13 mouse cellular contexts compared by ENCODE assay signal in the genomic region with DNA sequence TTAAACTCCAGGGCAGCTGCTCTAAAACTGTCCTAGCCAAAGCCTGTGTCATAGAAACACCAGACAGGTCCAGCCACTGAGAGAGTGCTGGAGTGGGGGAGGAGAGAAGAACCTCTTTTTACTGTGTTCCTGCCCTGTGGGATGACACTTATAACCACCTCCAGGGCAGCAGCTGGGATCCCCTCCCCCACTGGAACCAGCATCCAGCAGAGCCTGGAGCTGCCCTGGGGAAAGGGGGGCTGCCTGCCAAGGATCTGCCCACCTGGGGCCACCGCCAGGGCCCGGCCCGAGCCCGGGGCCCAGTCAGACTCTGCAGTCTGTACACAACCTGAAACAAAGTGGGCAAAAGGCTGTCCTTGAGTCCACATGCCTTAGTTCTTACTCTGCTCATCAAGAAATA. TPM values are rescaled to one million over a fixed set of nuclear protein-coding genes. Genes with fewer than 3 reads are reported as not detected.
A peak's percentile ranks its signal among the peaks of the same experiment; 100 is the strongest.
DNase-seq lines count a peak whose midpoint lies in the region; ATAC-seq lines count a peak whose summit lies in the region.
"Had no signal": no experiment of that assay in that cellular context is flagged by ENCODE, and none has a peak within 500 bp of the region (broad histone marks: within the 10 kb centered on the region; RNA-seq: fewer than 3 reads in every experiment).

No protein-coding gene starts in this region.

- peak; percentile 11 for DNase-seq in kidney, adult 11 months
- peak; percentile 12 to 54 for DNase-seq in urinary bladder, postnatal 36 days (ENCODE audit: low spot score in 2 of 2)
- DNase-seq in urinary bladder, postnatal 25 days (ENCODE audit: low spot score), result no peak
- peak; percentile 53 to 58 for DNase-seq in gastrocnemius, postnatal 36 days
- no peak for DNase-seq in thymus, adult 18-20 months
- DNase-seq in layer of hippocampus, adult 9-10 months (ENCODE audit: low spot score), result no peak

- no peak overlapping the region for H3K4me2 ChIP-seq in kidney, embryonic 16.5 days (replicated peaks; ENCODE audit: low read depth, low read length)
- H3K4me2 ChIP-seq: midbrain, embryonic 15.5 days had no signal

- no peak overlapping the region for H3K4me3 ChIP-seq in kidney, embryonic 16.5 days (ENCODE audit: low read length)
- H3K4me3 ChIP-seq: midbrain, embryonic 15.5 days had no signal

- intact Hi-C loops in gastrocnemius, postnatal 36 days (cut with DNase I), result no loop called here

- H3K4me1 ChIP-seq in kidney, embryonic 16.5 days (ENCODE audit: insufficient read depth, low read length), result peaks cover 7% of the 10 kb centered on the region

- no peaks in the 10 kb centered on the region for H3K36me3 ChIP-seq in kidney, embryonic 16.5 days (ENCODE audit: insufficient read depth, low read length)
- H3K36me3 ChIP-seq: midbrain, embryonic 15.5 days had no signal

- ATAC-seq in kidney, embryonic 16.5 days (ENCODE audit: low FRiP score, low TSS enrichment), result no peak
- ATAC-seq in megakaryocyte, adult 5-6 weeks (ENCODE audit: poor library complexity, severe bottlenecking), result no peak
- ATAC-seq: midbrain, embryonic 15.5 days had no signal

- WGBS in kidney, embryonic 16.5 days, result 28% methylated on average over 4 of the region's 4 CpGs

- H3K27me3 ChIP-seq in kidney, embryonic 16.5 days (ENCODE audit: insufficient read depth, low read length), result no peaks in the 10 kb centered on the region
- H3K27me3 ChIP-seq: midbrain, embryonic 15.5 days had no signal

- no peak overlapping the region for H3K9ac ChIP-seq in kidney, embryonic 16.5 days (replicated peaks; ENCODE audit: low read length)
- H3K9ac ChIP-seq: midbrain, embryonic 15.5 days had no signal

- no peaks in the 10 kb centered on the region for H3K9me3 ChIP-seq in kidney, embryonic 16.5 days (ENCODE audit: low read length)
- H3K9me3 ChIP-seq: midbrain, embryonic 15.5 days had no signal

- no peak overlapping the region for H3K27ac ChIP-seq in kidney, embryonic 16.5 days (ENCODE audit: low read length)
- H3K27ac ChIP-seq: midbrain, embryonic 15.5 days had no signal

RNA-seq across cellular contexts. Expression of a gene that starts 11.1 kb away (rescaled TPM):
- not detected in 2 replicates for polyA plus RNA-seq in kidney, embryonic 16.5 days (2015; fragmentation: Nextera tagmentation; extraction: Ambion mirVana)
- under 1 TPM in 1 of 2 experiments, not detected in 1; 0.13 TPM for total RNA-seq in gastrocnemius, postnatal 36 days (2021)
- total RNA-seq in megakaryocyte, adult 5-6 weeks (2015), result not detected in 2 replicates
- total RNA-seq in megakaryocyte, adult 5-6 weeks (2017), result 0.11 TPM in 1 of 2 replicates, not detected in the other
- total RNA-seq: common myeloid progenitor, adult 5-6 weeks; granulocyte monocyte progenitor cell, adult 5-6 weeks; left cerebral cortex, postnatal 14 days had no signal
- polyA plus RNA-seq: midbrain, embryonic 15.5 days; stomach, embryonic 14.5 days had no signal

RNA-seq across cellular contexts. Expression of a gene that starts 28.3 kb away (rescaled TPM):
- 10.0 and 13.0 TPM in 2 replicates for polyA plus RNA-seq in kidney, embryonic 16.5 days (2015; fragmentation: Nextera tagmentation; extraction: Ambion mirVana)
- 10 to 100 TPM; 26.8 to 31.2 TPM for total RNA-seq in gastrocnemius, postnatal 36 days (2021)
- 47.2 and 57.6 TPM in 2 replicates for total RNA-seq in megakaryocyte, adult 5-6 weeks (2015)
- total RNA-seq in megakaryocyte, adult 5-6 weeks (2017), result 43.5 and 58.5 TPM in 2 replicates

Comparison
In these comparisons a context has a peak if more than half of its experiments do, and no peak if none do; other contexts are left out.
1. DNase-seq: peak in kidney, adult 11 months (single experiment), urinary bladder, postnatal 36 days (2 of 2) and gastrocnemius, postnatal 36 days (2 of 2); none in urinary bladder, postnatal 25 days (single experiment), thymus, adult 18-20 months (0 of 2) and layer of hippocampus, adult 9-10 months (single experiment).